Mouse (Mus musculus): ENCODE measurements around the gene Dnah10. TPM values are rescaled to one million over a fixed set of nuclear protein-coding genes. Genes with fewer than 3 reads are reported as not detected.

Gene Dnah10
- total RNA-seq, 1 experiment from 2014 or later: 3.2 TPM

DNA sequence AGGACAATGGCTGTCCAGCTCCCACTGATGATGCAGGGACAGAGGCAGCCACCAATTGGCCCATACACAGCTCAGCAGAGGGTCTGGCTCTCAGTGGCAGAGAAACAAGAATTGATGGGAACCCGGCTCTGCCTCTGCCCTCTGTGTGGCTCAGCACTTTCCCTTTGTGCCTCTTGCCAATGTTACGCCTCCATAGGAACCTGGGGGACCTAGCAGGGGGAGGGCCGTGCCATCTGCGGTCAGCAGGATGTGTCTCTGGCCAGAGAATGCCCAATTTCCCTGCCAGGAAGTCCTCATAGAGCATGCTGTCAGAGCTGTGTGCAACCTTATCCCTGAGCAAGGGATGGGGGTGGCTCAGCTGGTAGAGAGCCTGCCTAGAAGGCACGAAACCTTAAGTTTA, 89.9 kb downstream of the Dnah10 start:
- no peak for DNase-seq

DNA sequence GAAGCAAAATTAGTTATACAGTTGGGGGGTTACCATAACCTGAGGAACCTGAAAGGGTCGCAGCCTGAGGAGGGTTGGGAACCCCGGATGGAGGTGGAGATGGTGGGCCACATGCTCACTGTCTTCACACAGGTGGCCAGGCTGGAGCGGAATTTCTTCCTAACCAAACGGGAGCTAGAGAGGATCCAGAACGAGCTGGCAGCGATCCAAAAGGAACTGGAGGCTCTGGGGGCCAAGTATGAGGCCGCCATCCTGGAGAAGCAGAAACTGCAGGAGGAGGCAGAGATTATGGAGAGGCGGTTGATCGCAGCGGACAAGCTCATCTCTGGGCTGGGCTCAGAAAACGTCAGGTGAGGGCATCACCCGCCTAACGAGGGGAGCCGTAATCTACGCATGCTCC, 92.2 kb downstream of the Dnah10 start:
- no peak for DNase-seq

DNA sequence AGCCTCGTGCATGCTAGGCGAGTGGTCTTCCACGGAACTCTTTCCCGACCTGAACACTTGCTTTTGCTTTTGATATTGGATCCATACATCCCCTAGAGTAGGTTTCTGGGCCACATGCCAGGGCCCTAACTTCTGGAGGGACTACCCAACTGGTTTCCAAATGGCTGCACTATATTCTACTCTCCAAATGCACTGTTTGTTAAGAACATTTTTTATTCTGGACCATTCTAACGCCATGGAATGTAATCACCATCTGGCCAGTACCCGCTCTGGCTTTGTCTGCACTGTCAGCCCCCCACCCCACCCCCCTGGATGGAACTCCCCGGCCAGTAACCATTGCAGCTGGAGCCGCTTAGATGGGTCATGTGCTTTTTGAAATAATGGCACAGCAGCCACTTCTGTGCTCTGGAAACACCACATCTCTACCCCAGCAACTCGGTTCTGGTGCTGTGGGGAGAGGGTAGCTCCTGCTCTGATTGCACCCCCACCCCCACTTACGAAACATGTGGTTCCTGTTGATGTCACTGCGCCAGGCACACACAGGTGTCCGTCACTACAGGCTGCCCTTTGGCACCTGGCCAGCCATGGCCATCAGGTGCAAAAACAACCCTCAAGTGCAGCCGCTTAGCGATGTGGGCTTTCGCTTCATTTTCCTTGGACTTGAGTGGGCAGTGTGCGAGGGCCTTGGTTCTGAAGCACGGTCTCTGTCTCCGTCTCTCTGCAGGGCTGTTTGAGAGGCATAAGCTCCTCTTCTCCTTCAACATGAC, 97.4 kb downstream of the Dnah10 start:
- DNase-seq: no peak

DNA sequence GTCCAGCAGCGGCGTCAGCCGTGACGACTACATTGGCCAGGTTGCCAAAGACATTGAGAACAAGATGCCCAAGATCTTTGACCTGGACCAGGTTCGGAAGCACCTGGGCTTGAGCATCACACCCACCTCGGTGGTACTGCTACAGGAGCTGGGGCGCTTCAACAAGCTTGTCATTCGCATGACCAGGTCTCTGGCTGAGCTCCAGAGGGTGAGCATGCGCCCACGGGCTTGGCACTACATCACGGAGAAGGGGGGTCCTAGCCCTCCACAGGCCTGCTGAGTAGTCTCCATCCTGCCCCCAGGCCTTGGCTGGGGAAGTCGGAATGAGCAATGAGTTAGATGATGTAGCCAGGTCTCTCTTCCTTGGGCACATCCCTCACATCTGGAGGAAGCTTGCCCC, 105.4 kb downstream of the Dnah10 start:
- DNase-seq: no peak

DNA sequence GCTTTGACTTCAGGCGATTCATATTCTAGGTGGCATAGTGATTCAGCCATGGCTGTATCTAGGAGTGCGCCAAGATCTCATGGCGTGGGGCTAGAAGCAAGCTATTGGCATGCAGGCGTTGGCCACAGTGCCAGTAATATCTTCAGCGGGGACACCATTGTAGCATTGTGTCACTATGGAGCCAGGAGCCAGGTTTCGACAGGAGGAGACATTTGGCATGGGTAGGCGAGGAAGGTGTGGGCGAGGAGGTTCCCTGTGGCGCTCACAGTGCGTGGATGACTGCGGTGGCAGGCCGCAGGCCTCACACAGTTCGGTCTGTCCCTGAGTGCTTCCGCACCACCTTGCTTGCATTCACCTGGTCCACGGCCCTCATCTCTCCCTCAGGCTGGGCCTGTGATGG, 110.3 kb downstream of the Dnah10 start:
- no peak for DNase-seq

DNA sequence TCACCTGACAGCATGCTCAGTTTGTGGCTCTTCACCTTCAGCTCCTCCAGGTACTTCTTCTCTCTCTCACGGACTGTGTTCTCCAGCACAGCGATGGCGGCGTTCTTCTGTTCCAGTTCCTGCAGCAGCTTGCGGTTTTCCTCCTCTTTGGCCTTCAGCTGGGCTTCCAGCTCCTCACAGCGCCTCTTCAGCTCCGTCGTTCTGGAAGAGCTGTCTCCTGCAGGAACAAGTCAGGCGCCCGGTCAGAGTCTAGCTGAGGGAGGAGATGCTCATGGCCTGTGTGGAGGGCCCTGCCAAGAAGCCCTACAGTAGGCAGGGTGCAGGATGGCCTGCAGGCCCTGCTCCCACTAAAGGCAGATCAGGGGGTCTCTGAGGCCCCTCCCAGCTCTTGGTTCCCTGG, 111.2 kb downstream of the Dnah10 start:
- DNase-seq: no peak

DNA sequence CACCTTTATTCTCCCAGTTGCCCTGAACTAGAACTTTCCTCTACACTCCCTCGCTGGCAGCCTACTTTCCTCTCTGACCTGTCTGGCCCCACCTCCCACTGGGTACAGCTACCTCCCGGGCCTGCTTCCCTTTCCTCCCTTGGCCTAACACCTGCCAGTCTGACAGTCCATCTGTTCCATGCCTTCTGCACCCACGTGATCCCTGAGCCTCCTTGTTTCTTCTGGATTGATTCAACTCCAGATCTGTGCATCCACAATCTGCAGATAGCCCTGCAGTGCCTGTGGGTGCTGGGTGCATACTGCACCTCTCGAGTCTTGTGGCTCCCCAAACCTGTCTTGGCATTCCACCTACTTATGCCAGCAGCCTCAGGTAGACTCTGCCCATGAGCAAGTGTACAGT, 111.7 kb downstream of the Dnah10 start:
- DNase-seq: no peak

DNA sequence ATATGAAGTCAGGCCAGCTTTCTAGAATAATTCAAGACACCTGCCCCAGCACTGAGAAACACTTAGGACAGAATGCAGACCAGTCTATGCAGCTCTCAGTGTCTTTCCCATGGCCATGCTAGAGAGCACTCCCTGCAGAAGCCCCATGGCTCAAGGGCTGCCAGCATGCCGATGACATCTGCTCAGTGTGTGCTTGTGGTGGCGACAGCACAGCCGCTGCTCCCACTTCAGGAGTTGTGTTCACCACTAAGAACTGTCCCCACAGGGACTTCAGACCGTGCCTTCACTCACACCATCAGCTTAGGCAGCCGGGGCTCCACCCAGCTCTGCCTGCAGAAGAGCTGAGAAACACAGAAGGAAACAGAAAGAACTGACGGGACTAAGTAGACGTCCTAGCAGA, 115.3 kb downstream of the Dnah10 start:
- DNase-seq: no peak

DNA sequence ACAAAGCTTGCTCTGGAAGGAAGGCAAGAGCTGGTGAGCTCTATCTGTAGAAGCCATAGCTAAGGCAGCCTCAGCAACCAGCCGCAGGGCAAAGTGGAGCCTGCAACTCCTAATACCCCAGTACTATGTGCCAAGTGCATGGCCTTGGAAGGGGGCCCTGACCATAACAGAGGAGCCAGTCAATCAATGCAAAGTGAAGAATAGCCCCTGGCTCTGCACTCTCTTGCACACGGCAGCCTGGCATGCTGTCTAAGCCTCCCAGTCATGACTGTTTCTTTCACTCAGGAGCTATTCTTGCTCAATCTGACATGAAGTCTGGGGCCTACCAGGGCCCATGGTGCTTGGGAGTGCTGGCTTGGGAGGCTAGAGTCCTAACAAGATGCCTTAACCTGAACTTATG, 115.8 kb downstream of the Dnah10 start:
- DNase-seq: no peak

DNA sequence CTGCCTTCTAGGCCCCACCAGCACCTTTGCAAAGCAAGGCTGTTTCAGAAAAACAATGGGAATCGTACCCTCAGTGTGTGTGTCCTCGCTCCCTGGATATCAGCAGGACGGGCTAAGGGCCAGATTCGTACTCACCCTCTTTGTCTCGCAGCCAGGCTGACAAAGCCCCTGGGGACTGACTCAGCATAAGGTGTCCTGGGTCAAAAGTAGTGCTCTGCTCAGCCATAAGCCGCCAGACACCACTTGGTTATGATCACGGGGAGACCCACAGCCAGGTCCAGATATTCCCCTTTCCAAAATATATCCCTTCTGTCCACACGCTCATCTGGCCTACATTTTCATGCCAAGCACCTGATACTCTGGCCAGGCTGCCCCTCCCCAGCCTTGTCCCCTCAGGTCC, 118.5 kb downstream of the Dnah10 start:
- peak; percentile 47 for DNase-seq

DNA sequence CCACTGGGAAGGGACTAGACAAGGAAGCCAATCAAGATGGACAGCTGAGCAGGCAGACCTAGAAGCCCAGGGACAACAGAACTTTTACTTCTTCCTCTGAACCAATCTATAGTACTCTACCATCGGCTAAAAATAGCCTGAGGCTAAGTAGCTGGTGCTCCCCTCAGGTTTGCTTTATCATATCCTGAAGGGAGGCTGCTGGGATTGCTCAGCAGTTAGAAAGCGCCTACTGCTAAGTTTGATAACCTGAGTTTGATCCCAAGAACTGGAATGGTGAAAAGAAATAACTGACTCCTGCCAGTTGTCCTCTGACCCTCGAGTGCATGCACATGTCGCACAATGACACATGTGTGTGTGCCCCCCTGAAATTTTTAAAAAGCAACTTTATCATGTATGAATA, 120.0 kb downstream of the Dnah10 start:
- no peak for DNase-seq

DNA sequence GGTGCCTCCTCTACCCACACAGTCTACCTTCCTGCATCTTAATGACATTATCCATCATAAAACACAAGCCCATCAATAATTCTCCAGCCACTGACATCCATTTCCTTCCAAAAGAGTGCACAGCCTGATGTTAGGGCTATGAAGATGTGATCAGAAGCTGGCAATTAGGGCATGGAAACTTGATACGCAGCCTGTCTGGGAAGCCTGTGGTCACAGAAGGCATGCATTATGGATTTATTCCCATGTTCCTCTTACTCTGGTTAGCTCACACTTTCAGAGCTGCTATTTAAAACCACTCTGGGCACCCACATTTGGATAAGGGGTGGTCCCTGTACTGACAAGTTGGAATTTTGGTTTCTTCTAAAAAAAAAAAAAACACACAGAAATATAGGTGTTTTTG, 122.1 kb downstream of the Dnah10 start:
- no peak for DNase-seq

DNA sequence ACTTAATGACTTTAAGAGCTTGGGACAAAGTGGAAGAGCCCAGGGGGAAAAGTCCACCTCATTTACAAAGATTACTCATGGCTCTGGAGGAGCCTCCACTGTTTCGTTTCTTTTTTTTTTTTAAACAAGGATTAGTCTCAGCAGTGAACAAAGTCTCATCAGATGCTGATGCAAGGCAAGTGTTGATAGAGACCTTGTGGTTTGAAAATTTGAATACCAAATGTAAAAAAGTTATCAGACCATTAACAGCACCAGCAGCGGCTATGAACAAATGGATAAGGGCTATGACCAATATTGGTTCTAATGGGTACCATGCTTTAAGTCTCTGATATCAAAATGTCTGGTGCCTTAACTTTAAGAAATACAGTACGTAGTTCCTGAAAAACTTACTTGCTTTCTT, 124.1 kb downstream of the Dnah10 start:
- no peak for DNase-seq

DNA sequence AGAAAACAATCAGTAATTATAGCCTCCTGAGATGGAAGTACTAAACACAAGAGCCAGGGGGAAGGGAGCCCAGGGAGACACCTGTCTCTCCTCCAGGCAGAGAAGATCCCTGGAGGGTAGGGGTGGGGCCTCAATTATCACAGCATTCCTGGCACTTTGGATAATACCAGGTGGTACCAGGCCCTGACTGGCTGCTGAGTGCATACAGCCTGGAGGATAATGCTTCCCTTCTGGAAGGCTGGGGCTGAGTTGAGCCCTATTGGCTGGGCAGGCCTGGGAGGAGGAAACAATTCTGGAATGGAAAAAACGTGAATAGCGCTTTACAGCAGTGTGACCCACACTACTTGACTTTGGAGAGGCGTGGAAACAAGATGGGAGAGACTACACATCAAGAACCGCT, 126.7 kb downstream of the Dnah10 start:
- DNase-seq: no peak

DNA sequence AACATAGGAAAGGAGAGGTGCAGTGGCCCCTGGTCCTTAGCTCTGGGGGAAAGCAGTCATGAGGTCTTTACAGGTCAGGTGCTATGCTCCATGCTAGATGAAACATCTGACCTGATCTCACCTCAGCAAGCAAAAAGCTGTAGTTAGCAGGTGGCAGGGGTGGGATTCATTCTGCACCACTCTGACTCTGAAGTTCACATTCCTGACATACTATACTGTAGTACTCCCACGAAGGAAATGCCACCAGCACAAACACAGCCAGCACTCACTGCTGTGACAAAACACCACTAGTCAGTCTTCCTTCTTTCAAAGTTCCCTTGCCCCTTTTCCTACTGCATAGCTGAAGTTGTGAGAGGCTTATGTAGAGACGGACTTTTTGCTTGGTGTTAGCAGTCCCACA, 127.4 kb downstream of the Dnah10 start:
- no peak for DNase-seq

DNA sequence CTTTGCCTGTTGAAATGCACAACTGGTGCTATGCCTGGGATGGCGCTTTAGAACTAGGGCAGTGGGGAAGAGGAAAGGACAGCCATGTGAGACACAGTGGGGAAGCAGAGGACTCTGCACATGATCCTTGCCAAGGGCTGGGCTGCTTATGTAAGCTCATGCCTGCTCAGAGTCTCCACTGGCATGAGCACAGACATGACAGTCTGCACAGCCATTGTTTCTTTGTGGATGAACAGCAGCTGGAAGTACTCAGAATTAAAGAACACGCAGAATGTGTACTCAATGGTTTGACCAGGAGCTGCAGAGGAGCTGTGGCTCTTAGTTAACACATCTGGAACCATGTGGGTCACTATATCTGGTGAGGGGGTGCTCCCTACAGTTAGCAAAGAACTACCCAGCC, 128.2 kb downstream of the Dnah10 start:
- DNase-seq: no peak

DNA sequence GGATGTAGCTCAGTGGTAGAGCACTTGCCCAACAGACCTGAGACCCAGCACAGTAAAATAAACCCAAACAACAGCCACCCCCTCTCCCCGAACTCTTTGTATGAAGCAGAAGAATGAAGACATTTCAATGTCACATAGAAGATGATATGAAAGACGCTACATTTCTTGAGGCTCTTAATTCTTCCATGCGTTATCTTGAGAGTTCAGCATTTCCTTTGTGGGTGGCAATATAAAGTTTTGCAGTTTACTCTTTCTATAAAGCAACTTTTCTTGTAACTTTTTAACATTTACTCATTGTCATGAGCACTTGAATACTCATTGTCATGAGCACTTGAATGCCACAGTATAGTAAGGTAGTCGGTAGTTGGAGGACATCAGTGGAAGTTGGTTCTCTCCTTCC, 129.3 kb downstream of the Dnah10 start:
- DNase-seq: no peak

DNA sequence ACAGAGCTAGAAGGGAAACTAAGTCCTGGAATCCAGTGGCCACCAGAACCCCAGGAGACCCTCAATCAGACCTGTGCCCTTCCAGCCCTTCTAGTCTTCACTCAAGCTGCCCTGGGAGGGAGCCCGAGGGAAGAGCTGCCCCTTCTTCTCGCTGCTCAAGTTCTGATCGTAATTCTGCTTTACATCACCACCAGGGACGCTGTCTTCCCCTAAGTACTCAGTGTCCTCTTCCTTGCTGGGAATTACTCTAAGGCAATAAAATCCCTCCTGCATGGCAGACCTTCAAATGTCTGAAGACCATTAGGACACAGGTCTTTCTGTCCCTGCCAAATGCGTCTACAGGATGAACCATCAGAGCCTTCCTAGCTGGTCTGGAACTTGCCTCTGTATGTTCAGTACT, 135.1 kb downstream of the Dnah10 start:
- DNase-seq: no peak

DNA sequence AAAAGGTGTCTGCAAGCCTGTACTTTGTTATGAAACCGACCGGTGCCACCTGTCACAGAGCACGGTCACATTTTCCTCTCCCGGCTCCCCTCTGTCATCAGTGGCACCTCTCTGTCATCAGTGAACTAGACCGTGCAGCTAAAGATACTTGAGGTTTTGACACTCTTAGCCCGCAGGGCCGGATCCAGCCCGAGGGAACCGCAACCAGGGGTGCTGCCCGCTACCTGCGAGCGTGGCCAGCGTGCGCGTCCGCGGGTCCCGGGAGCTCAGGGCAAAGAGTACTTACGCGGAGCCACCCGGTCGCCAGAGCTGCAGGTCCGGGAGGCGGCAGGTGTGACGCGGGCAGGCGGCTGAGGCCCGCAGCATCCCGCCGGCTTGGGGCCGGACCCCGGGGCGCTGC, 136.6 kb downstream of the Dnah10 start:
- peak; percentile 23 for DNase-seq

DNA sequence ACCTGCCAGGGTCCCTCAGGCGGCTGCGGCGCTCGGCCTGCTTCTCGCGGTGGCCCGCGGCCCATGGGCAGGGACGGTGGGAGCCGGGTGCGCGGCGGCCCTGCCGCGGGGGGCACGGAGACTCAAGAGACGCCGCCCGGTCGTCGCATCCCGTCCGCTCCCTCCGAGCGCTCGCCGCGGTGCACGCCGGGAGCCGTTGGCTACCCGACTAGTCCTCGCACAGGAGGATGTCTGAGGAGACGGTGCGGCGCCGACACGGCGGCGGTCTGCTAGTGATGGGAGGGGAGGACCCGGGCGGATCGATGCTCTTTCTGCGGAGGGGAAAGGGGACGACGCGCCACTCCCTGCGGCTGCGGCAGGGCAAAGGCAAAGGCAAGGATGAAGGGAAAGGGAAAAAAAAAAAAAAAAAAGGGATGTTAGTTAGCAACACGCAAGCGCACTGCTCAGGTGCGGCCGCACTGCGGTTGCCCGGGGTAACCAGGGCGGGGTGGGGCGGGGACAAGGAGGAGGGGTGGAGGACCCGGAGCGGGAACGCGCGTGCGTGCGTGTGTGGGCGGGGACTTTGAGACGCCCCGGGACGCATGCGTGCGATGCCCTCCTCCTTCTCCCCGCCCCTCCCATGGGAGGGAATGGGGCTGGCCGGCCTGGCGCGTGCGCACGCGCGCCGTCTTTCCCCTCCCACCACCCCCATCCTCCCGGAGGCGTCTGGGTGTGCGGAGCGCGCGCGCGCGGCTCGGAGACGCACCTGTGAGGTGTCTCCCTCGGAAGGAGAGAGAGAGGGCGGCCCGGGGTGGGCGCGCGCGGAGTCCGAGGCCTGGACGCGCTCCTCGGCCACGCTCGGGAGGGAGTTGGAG, 137.4 kb downstream of the Dnah10 start, which contains the start of the genes Ccdc92 and Zfp664:
Ccdc92 (minus strand) TSS at position 412 of the 854 bp plus-strand sequence.
Zfp664 (plus strand) TSS at position 679 of the 854 bp plus-strand sequence.
- DNase-seq: peak; percentile 99

DNA sequence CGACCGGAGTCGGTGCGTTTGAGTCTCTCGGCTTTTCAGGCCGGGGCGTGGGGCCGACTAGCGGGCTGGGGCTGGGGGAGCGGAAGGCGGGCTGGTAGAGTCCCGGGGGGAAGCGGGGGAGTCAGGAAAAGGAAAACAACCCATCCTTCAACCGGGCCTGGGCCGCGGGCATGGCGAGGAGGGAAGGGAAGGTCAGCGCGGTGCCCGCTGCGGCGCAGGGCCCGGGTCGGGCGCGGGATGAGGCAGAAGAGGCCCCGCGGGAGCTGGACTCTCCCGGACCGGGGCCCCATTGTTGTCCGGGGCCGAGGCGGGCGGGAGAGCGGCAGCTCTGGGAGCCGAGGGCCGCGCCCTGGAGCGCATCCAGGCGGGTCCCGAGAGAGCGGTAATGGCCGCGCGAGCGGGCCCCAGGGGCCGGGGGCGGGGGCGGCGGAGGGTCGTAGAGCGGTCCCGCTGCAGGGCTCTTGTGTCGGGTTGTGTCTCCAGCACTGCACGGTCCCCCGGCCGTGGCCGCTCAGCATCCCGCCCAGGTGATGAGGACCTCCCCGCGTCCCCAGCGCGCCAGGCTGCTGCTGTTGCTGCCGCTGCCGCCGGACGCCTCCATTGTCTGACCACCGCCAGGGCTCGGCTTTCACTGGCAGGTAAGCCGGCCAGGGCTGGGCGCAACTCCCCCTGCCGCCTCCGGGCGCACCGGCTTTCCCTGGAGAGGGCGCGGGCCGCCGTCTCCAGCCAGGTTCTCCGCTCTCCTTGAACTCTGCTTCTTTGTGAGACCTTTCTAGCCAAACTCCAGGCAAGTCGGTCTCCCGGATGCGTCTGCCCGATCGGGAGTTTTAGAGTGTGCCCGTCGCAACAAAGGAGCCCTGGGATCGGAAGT, 138.2 kb downstream of the Dnah10 start:
- DNase-seq: peak; percentile 41

DNA sequence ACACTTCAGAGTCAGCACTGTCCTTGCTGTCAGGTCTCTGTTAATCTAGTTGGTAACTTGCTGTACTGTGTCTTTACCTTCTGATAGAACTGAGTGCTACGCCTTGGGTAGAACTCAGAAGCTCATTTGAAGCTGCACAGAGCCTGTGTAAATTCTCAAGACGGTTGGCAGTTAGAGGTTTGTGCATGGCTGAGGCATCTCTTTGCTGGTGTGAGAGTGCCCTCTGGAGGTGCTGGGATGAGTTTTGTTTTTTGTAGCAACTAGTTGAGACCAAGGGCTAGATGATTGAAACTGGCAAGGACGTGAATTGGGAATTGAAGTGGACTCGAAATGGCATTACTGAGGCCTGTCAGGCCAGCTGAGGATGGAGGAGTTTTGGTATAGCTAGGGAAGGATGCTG, 144.1 kb downstream of the Dnah10 start:
- peak; percentile 59 for DNase-seq

DNA sequence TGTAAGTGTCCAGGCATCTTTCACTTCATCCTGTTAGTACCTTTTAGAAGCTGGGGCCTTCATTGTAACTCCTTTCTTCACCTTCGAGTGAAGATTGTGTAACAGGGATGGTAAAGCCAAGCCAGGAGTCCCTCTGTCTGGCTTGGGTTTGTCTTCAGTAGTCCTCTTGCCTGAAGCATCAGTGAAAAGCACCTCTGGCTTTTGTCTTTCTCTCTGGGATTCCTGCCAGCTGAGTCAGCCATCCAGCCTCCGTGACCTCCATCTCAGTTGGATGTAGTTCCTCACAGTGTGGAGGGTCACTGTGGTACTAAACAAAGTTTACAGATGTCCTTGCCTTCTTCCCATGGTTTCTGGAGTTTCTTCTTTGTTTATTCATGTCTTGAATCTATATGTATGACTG, 147.1 kb downstream of the Dnah10 start:
- peak; percentile 64 for DNase-seq
